Mouse (Mus musculus): ENCODE data around the gene Fam155a.

DNA sequence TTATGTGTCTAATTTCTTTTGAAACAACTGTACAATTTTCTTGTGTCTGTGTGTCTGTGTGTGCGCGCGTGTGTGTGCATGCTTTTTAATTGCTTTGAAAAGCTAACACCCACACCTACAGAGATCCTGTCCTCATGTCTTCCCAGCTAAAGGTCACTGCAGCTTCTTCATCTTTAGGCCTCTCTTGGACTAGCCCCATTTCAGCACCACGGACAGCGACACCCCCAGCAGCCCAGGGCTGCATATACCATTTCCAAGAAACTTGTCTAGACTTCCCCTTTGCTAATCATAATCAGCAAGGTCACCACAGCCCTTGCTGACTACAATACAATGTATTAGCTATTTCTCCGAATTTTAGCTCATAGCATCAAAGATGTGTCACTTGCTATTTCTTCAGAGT is 1.9 kb downstream of the Fam155a start:
- TF ChIP-seq EP300 (optimal IDR thresholded peaks at IDR 0.05), result no peak
- TF ChIP-seq CTCF (IDR thresholded peaks at IDR 0.05; ENCODE audit: low read depth), result no peak

All from stomach, postnatal 0 days (tissue).